Comparison of ENCODE assay signal across 17 mouse cellular contexts in genomic region chr1:129826927-129827326, GRCm38 (mm10).
DNase-seq lines count a peak whose midpoint lies in the region; ATAC-seq and TF ChIP-seq lines count a peak whose summit lies in the region.
"Had no signal": no experiment of that assay in that cellular context is flagged by ENCODE, and none has a peak within 500 bp of the region (broad histone marks: within the 10 kb centered on the region; RNA-seq: fewer than 3 reads in every experiment).

No protein-coding gene starts in this region.

- TF ChIP-seq POLR2A in heart, adult 2 months (IDR thresholded peaks at IDR 0.05; ENCODE audit: insufficient read depth, low read depth, low read length): no peak

- no peak overlapping the region for H3K9ac ChIP-seq in heart, adult 2 months (ENCODE audit: low read depth, low read length)
- no peak overlapping the region for H3K9ac ChIP-seq in midbrain, embryonic 14.5 days (replicated peaks; ENCODE audit: low read length)
- H3K9ac ChIP-seq in midbrain, embryonic 13.5 days (replicated peaks): no peak overlapping the region
- H3K9ac ChIP-seq: embryonic facial prominence, embryonic 12.5 days; intestine, embryonic 15.5 days; limb, embryonic 12.5 days; lung, embryonic 15.5 days; midbrain, embryonic 12.5 days; neural tube, embryonic 12.5 days had no signal

- TF ChIP-seq EP300 in heart, adult 2 months (IDR thresholded peaks at IDR 0.05; ENCODE audit: insufficient read depth, low read depth, low read length): no peak

- no peak overlapping the region for H3K4me2 ChIP-seq in midbrain, embryonic 14.5 days (ENCODE audit: low read length)
- H3K4me2 ChIP-seq in midbrain, embryonic 13.5 days (replicated peaks): no peak overlapping the region
- H3K4me2 ChIP-seq: embryonic facial prominence, embryonic 12.5 days; intestine, embryonic 15.5 days; limb, embryonic 12.5 days; lung, embryonic 15.5 days; midbrain, embryonic 12.5 days; neural tube, embryonic 12.5 days had no signal

- H3K79me2 ChIP-seq in heart, adult 2 months (replicated peaks; ENCODE audit: control insufficient read depth, insufficient read depth, low read length): no peaks in the 10 kb centered on the region

- no peaks in the 10 kb centered on the region for H3K36me3 ChIP-seq in heart, adult 2 months (ENCODE audit: control insufficient read depth, insufficient read depth, low read length)
- H3K36me3 ChIP-seq in midbrain, embryonic 14.5 days (ENCODE audit: control insufficient read depth, insufficient read depth, low read length): no peaks in the 10 kb centered on the region
- H3K36me3 ChIP-seq in midbrain, embryonic 13.5 days: no peaks in the 10 kb centered on the region
- H3K36me3 ChIP-seq: embryonic facial prominence, embryonic 12.5 days; intestine, embryonic 15.5 days; limb, embryonic 12.5 days; lung, embryonic 15.5 days; midbrain, embryonic 12.5 days; neural tube, embryonic 12.5 days had no signal

- DNase-seq in heart, adult 2 months: no peak
- no peak for DNase-seq in heart, postnatal 4 days
- peak; percentile 28 for DNase-seq in midbrain, embryonic 14.5 days
- peak; percentile 8 for DNase-seq in c-Kit-positive CD71-negative TER-119-negative erythroid progenitor cells, embryonic 14.5 days (ENCODE audit: low read depth)
- no peak for DNase-seq in urinary bladder, adult 18-20 months (ENCODE audit: low spot score in 2 of 2)
- DNase-seq in lung, postnatal 10 days: no peak
- DNase-seq: adrenal gland, adult 2 months; cerebellum, adult 11 months; gastrocnemius, postnatal 25 days; heart, postnatal 10 days had no signal

- WGBS in heart, adult 2 months: 64% methylated on average over 4 of the region's 4 CpGs
- 78% methylated on average over 4 of the region's 4 CpGs for WGBS in midbrain, embryonic 14.5 days
- 69% methylated on average over 4 of the region's 4 CpGs for WGBS in midbrain, embryonic 13.5 days

- intact Hi-C loops in heart, adult 2 months (cut with DNase I): no loop called here

- H3K4me1 ChIP-seq in heart, adult 2 months (ENCODE audit: control insufficient read depth, insufficient read depth, low read length): no peaks in the 10 kb centered on the region
- no peaks in the 10 kb centered on the region for H3K4me1 ChIP-seq in midbrain, embryonic 14.5 days (ENCODE audit: control insufficient read depth, insufficient read depth, low read length)
- no peaks in the 10 kb centered on the region for H3K4me1 ChIP-seq in midbrain, embryonic 13.5 days (replicated peaks)
- H3K4me1 ChIP-seq: embryonic facial prominence, embryonic 12.5 days; intestine, embryonic 15.5 days; limb, embryonic 12.5 days; lung, embryonic 15.5 days; midbrain, embryonic 12.5 days; neural tube, embryonic 12.5 days had no signal

- TF ChIP-seq CTCF in heart, adult 2 months (IDR thresholded peaks at IDR 0.05): peak; percentile 31

- H3K4me3 ChIP-seq in heart, adult 2 months: no peak overlapping the region
- H3K4me3 ChIP-seq in midbrain, embryonic 14.5 days (replicated peaks; ENCODE audit: low read depth, low read length): no peak overlapping the region
- H3K4me3 ChIP-seq in midbrain, embryonic 13.5 days (replicated peaks): no peak overlapping the region
- H3K4me3 ChIP-seq: embryonic facial prominence, embryonic 12.5 days; intestine, embryonic 15.5 days; limb, embryonic 12.5 days; lung, embryonic 15.5 days; midbrain, embryonic 12.5 days; neural tube, embryonic 12.5 days had no signal

- H3K9me3 ChIP-seq in midbrain, embryonic 14.5 days (ENCODE audit: control insufficient read depth, low read length): no peaks in the 10 kb centered on the region
- H3K9me3 ChIP-seq in midbrain, embryonic 13.5 days: no peaks in the 10 kb centered on the region
- H3K9me3 ChIP-seq: embryonic facial prominence, embryonic 12.5 days; intestine, embryonic 15.5 days; limb, embryonic 12.5 days; lung, embryonic 15.5 days; midbrain, embryonic 12.5 days; neural tube, embryonic 12.5 days had no signal

- ATAC-seq in midbrain, embryonic 14.5 days (ENCODE audit: low FRiP score, low TSS enrichment): no peak
- ATAC-seq in midbrain, embryonic 13.5 days: no peak
- ATAC-seq: intestine, embryonic 15.5 days had no signal

- no peaks in the 10 kb centered on the region for H3K27me3 ChIP-seq in heart, adult 2 months (ENCODE audit: control insufficient read depth, insufficient read depth, low read length)
- no peaks in the 10 kb centered on the region for H3K27me3 ChIP-seq in midbrain, embryonic 14.5 days (ENCODE audit: control insufficient read depth, insufficient read depth, low read length)
- H3K27me3 ChIP-seq in midbrain, embryonic 13.5 days: no peaks in the 10 kb centered on the region
- H3K27me3 ChIP-seq: embryonic facial prominence, embryonic 12.5 days; intestine, embryonic 15.5 days; limb, embryonic 12.5 days; lung, embryonic 15.5 days; midbrain, embryonic 12.5 days; neural tube, embryonic 12.5 days had no signal

- H3K27ac ChIP-seq in heart, adult 2 months: no peak overlapping the region
- no peak overlapping the region for H3K27ac ChIP-seq in midbrain, embryonic 14.5 days (replicated peaks; ENCODE audit: low read depth, low read length)
- H3K27ac ChIP-seq in midbrain, embryonic 13.5 days: no peak overlapping the region
- H3K27ac ChIP-seq: embryonic facial prominence, embryonic 12.5 days; intestine, embryonic 15.5 days; limb, embryonic 12.5 days; lung, embryonic 15.5 days; midbrain, embryonic 12.5 days; neural tube, embryonic 12.5 days had no signal

Comparison
In these comparisons a context has a peak if more than half of its experiments do, and no peak if none do; other contexts are left out.
1. DNase-seq: peak in midbrain, embryonic 14.5 days (single experiment) and c-Kit-positive CD71-negative TER-119-negative erythroid progenitor cells, embryonic 14.5 days (single experiment); none in heart, adult 2 months (0 of 2), heart, postnatal 4 days (single experiment), urinary bladder, adult 18-20 months (0 of 2) and lung, postnatal 10 days (single experiment).